Mouse (Mus musculus): ENCODE measurements around the gene Cpd. TPM values are rescaled to one million over a fixed set of nuclear protein-coding genes. Genes with fewer than 3 reads are reported as not detected.
"Not testable (repeated sequence)": the region's sequence is repeated elsewhere in the genome, so short reads cannot be mapped to it uniquely, and the experiment has no call there.

The Cpd gene
- total RNA-seq, 2 experiments from 2014 or later = 8.6 to 13.4 TPM

- no peak for ATAC-seq (replicated peaks; ENCODE audit: low FRiP score, poor library complexity, severe bottlenecking)
Observed at GRCm38 (mm10) chr11:76849596-76849995, 2.8 kb upstream of the Cpd start.

DNA sequence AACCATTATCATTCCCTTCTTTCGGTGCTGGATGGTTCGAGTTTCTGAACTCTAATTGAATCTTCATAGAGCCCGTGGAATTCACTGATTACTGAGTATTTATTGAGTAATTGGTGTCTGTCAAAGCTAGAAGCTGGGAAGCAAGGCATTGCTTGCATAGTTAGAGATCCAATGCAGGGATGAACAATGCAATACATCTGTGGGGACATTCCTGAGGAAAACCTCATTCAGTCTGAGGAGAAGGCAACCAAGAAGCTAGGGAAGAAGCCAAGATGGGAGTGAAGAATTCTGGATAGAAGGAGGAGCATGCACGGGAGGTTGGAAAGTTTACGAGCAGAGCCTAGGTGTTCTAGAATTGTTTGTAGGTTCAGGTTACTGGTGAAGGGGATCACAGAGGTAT is 1.3 kb upstream of the Cpd start:
- no peak for ATAC-seq (replicated peaks; ENCODE audit: low FRiP score, poor library complexity, severe bottlenecking)

GRCm38 (mm10) chr11:76847354-76847753 is 536 bp upstream of the Cpd start:
- ATAC-seq (replicated peaks; ENCODE audit: low FRiP score, poor library complexity, severe bottlenecking) = no peak

DNA sequence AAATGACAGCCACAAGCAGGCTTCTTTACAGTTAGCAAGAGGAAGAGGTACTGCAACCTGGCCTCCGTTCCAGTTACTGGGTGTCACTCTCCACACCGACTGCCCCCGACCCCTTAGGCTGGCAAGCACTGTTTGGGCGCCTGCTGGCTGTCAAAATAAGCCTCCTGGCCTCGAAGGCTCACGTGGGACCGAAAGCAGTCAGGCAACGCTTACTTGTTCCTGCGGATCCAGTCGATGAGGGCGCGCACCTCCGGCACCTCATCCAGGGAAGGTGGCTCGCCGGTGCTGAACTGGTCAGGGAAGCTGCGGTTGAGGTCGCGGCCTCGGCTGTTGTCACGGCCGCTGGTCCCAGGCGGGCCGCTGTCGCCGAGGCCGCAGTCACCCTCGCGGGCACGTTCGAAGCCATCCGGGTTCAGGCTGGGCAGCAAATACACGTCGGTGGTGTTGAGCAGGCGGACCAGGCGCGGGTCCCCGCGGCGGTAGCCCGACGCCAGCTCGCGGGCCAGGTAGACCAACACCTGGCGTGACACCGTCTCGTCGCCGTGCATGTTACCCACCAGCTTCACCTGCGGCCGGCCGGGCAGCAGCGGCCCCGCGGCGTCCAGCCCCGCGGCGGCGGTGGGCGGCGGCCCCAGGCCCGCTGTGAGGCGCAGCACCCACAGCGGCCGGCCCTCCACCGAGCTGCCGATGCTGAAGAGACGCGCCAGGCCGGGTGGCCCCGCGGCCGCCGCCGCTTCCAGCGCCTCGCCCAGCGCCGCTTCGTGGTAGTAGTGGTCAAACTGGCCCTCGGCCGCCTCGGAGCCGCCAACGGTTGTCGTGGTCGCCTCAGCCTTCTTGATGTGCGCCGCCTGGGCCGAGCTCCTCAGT is 574 bp downstream of the Cpd start:
- ATAC-seq (replicated peaks; ENCODE audit: low FRiP score, poor library complexity, severe bottlenecking) = peak; percentile 53

GRCm38 (mm10) chr11:76845275-76845980 is 1.4 kb downstream of the Cpd start:
- ATAC-seq (replicated peaks; ENCODE audit: low FRiP score, poor library complexity, severe bottlenecking) = no peak

GRCm38 (mm10) chr11:76838573-76838972 is 8.2 kb downstream of the Cpd start:
- ATAC-seq (replicated peaks; ENCODE audit: low FRiP score, poor library complexity, severe bottlenecking) = no peak

DNA sequence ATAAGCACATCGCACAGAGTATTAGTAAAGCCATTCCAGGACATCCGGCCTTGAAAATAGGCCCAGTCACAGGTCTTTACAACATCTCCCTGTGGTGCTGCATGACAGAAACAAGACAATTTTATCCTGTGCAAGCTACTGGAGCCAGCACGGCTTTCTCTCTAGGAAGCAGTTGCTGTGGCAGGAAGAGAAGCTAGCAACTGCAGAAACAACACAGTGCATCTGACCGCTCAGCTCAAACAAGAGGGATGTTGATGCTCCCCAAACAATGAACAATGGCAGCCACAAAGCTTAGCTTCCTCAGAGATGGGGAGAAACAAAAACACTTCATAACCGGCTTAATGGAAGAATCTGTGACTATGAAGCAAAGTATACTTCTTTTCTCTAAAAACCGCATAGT is 10.5 kb downstream of the Cpd start:
- ATAC-seq (replicated peaks; ENCODE audit: low FRiP score, poor library complexity, severe bottlenecking) = no peak

GRCm38 (mm10) chr11:76835868-76836267 is 10.9 kb downstream of the Cpd start:
- no peak for ATAC-seq (replicated peaks; ENCODE audit: low FRiP score, poor library complexity, severe bottlenecking)

GRCm38 (mm10) chr11:76834665-76835064 is 12.2 kb downstream of the Cpd start:
- no peak for ATAC-seq (replicated peaks; ENCODE audit: low FRiP score, poor library complexity, severe bottlenecking)

DNA sequence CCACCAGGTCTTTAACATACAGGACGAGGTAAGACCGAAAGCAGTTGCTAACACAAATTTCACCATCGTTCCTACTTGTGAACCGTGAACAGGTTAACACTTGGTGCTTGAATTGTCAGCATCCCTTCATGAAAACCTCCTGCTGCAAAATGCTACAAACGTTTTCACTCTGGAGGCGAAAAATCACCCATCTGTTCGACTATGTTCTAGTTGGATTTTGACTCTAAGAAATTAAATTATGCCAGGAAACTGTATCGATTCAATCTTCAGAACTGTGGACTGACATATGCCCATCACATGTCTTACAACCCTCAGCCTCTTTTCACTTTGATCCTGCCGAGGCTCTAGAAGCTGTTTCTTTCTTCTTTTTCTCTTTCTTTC is 21.9 kb downstream of the Cpd start:
- ATAC-seq (replicated peaks; ENCODE audit: low FRiP score, poor library complexity, severe bottlenecking) = no peak

- no peak for ATAC-seq (replicated peaks; ENCODE audit: low FRiP score, poor library complexity, severe bottlenecking)
Observed at GRCm38 (mm10) chr11:76824238-76824884, 22.5 kb downstream of the Cpd start.

DNA sequence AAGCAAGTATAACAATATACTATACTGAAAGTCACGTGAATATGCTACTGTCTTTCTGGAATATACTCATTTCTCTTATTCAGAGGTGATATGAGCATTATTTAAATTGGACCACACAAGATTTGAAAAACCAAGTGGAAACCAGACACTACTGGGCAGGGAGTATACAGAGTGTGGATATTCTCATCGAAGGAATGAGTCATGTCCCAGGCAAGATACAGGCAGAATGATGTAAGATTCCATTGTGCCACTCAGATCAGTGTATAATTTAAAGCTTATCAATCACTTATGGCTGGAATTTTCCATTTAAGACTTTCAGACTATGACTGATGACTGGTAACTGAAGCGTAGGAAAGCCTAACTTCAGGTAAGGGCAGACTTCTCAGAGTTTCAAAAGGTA is 23.2 kb downstream of the Cpd start:
- ATAC-seq (replicated peaks; ENCODE audit: low FRiP score, poor library complexity, severe bottlenecking) = no peak

- ATAC-seq (replicated peaks; ENCODE audit: low FRiP score, poor library complexity, severe bottlenecking) = no peak
Observed at GRCm38 (mm10) chr11:76821353-76821752, 25.5 kb downstream of the Cpd start.

DNA sequence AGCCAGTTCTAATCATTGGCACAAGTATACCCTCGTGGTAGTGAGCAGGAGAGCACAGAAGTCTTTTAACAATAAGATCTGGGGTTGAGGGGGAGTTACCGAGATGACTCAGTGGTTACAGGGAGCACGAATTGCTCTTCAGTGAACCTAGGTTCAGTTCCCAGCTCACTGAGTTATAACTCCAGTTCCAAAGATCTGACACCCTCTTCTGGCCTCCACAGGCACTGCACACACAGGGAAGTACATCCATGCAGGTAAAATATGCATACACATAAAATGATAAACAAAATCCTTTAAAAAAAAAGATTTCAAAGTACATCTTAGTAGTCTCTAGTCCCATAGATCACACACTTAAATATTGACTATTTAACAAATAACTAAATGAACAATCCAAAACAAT is 29.2 kb downstream of the Cpd start:
- no peak for ATAC-seq (replicated peaks; ENCODE audit: low FRiP score, poor library complexity, severe bottlenecking)

DNA sequence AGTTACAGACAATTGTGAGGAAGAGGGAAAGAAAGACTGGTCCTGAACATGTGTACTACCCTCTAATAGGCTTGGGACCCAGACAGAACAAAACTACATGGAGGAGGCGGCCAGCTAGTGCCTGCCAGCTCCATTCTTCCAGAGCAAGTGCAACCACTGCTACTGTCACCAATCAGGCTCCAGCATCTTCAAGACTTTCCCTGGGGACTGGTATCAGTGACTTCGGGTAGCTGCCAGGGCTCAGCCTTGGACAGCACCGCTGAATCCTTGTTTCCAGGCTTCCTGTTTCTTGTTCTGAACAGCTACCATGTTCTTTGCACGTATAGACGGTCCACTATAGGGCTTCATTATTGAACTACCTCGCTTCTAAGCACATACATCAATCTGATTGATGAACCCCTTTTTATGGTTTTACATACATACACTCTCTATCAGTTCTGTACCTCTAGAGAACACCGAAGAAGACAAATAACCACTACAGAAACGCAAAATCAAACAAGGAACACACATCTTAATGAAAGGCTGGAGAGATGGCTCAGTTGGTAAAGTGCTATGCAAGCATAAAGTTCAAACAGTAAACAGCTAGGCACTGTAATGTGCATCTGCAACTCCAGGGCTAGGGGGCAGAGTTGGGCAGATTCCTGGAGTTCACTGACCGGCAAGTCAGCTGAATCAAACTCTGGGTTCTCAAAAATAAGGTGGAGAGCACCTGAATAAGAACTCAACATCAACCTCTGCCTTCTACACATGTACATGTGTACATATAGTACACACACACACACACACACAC is 35.9 kb downstream of the Cpd start:
- ATAC-seq (replicated peaks; ENCODE audit: low FRiP score, poor library complexity, severe bottlenecking) = no peak

- ATAC-seq (replicated peaks; ENCODE audit: low FRiP score, poor library complexity, severe bottlenecking) = no peak
Observed at GRCm38 (mm10) chr11:76809450-76809849, 37.4 kb downstream of the Cpd start.

GRCm38 (mm10) chr11:76808550-76808949 is 38.3 kb downstream of the Cpd start:
- ATAC-seq (replicated peaks; ENCODE audit: low FRiP score, poor library complexity, severe bottlenecking) = no peak

DNA sequence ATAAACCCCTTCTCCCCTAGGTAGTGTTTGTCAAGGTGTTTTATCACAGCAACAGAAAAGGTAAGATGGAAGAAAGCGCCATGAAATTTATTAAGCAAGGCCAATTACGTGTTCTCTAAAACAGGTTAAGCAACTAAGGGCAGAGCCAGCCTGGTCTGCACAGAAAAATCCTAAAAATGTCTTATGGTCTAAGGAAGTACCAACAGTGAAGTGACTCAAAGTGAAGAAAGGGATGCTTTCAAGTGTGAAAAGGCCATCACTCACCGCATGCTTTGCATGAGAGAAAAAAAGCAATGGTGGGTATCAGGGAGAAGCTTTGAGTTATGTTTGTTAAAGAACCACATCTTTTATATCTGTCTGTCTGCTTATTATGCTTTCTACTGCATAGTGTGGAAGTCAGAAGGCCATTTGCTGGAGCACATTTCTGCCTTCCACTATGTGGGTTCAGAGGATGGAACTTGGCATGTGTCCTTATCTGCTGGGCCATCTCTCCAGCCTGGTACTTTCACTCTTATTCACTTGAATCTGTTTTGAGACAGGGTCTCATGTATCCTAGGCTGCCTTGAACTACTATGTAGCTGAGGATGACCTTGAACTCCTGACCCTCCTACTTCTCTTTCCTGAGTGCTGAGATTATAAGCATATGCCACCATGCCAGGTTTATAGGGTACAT is 39.7 kb downstream of the Cpd start:
- ATAC-seq (replicated peaks; ENCODE audit: low FRiP score, poor library complexity, severe bottlenecking) = no peak

- ATAC-seq (replicated peaks; ENCODE audit: low FRiP score, poor library complexity, severe bottlenecking) = no peak
Observed at GRCm38 (mm10) chr11:76806026-76806425, 40.8 kb downstream of the Cpd start.

- ATAC-seq (replicated peaks; ENCODE audit: low FRiP score, poor library complexity, severe bottlenecking) = not testable (repeated sequence)
Observed at GRCm38 (mm10) chr11:76805072-76805471, 41.7 kb downstream of the Cpd start.
